Mouse (Mus musculus) embryo, embryonic 11.5 days (tissue): ENCODE results near the gene Pxk.

Experiments used
- DNase-seq: peaks from one replicate; pipeline ENCODE4 v3.0.0-alpha.2; 2012; ENCODE audit warnings: low read depth, low spot score

The Pxk gene

GRCm38 (mm10) chr14:8097978-8098686, at the start of gene Pxk:
TSS of gene Pxk (plus strand) at chr14:8098211.
- peak; percentile 80 for DNase-seq

GRCm38 (mm10) chr14:8049334-8049733, 48.7 kb upstream of the Pxk start:
- DNase-seq = no peak

- DNase-seq = no peak
These were observed 46.1 kb upstream of the Pxk start for GRCm38 (mm10) chr14:8051869-8052268.

GRCm38 (mm10) chr14:8052661-8053060, 45.4 kb upstream of the Pxk start:
- DNase-seq = no peak

GRCm38 (mm10) chr14:8054310-8055102, 43.5 kb upstream of the Pxk start:
- DNase-seq = no peak

GRCm38 (mm10) chr14:8056076-8056475, 41.9 kb upstream of the Pxk start:
- no peak for DNase-seq

GRCm38 (mm10) chr14:8059938-8060337, 38.1 kb upstream of the Pxk start:
- no peak for DNase-seq

- DNase-seq = no peak
These were observed 35.9 kb upstream of the Pxk start for GRCm38 (mm10) chr14:8062076-8062475.

GRCm38 (mm10) chr14:8062537-8063301, 35.3 kb upstream of the Pxk start:
- DNase-seq = no peak

GRCm38 (mm10) chr14:8063835-8064785, 33.9 kb upstream of the Pxk start:
- no peak for DNase-seq

- DNase-seq = peak; percentile 96
These were observed 17.8 kb upstream of the Pxk start, which contains the start of gene Rpp14 for GRCm38 (mm10) chr14:8080165-8080679. TSS of gene Rpp14 (plus strand) at chr14:8080367.

- DNase-seq = no peak
These were observed 17.3 kb upstream of the Pxk start for GRCm38 (mm10) chr14:8080718-8081117.

- no peak for DNase-seq
These were observed 15.1 kb upstream of the Pxk start for GRCm38 (mm10) chr14:8082949-8083348.

- no peak for DNase-seq
These were observed 9.0 kb upstream of the Pxk start for GRCm38 (mm10) chr14:8089016-8089415.

- DNase-seq = peak; percentile 31
These were observed 5.4 kb upstream of the Pxk start for GRCm38 (mm10) chr14:8092573-8092972.

GRCm38 (mm10) chr14:8093427-8093826, 4.6 kb upstream of the Pxk start:
- no peak for DNase-seq

GRCm38 (mm10) chr14:8094931-8095561, 3.0 kb upstream of the Pxk start:
- no peak for DNase-seq

GRCm38 (mm10) chr14:8095562-8095950, 2.5 kb upstream of the Pxk start:
- DNase-seq = no peak

GRCm38 (mm10) chr14:8098687-8098995, 630 bp downstream of the Pxk start:
- peak; percentile 27 for DNase-seq

GRCm38 (mm10) chr14:8099561-8100021, 1.6 kb downstream of the Pxk start:
- DNase-seq = no peak
